Comparison of ENCODE assay signal across 16 mouse cellular contexts in the genomic region with DNA sequence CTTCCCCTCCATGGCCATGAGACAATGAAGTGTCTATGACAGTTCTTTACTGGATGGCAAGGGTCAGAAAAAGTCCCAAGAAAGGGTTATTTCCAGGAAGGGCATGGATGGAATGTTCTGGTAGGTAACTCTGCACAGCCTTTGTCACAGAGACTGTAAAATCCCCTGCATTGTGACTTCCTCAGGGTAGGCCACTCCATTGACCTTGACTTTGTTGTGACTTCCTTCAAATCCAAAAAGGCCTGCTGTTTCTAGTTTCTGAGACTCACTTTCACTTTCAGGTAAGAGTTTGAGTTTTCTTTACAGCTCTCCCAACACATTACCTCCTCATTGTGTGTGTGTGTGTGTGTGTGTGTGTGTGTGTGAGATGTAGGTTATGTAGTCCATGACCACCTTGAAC. TPM values are rescaled to one million over a fixed set of nuclear protein-coding genes. Genes with fewer than 3 reads are reported as not detected.
"Had no signal": no experiment of that assay in that cellular context is flagged by ENCODE, and none has a peak within 500 bp of the region (broad histone marks: within the 10 kb centered on the region; RNA-seq: fewer than 3 reads in every experiment).

No protein-coding gene starts in this region.

- H3K9me3 ChIP-seq: limb, embryonic 15.5 days; midbrain, embryonic 13.5 days; neural tube, embryonic 12.5 days; stomach, embryonic 15.5 days had no signal

- H3K27ac ChIP-seq: limb, embryonic 15.5 days; liver, embryonic 14.5 days; midbrain, embryonic 13.5 days; neural tube, embryonic 12.5 days; stomach, embryonic 15.5 days had no signal

- H3K36me3 ChIP-seq: limb, embryonic 15.5 days; midbrain, embryonic 13.5 days; neural tube, embryonic 12.5 days; stomach, embryonic 15.5 days had no signal

- H3K9ac ChIP-seq: limb, embryonic 15.5 days; liver, embryonic 14.5 days; midbrain, embryonic 13.5 days; neural tube, embryonic 12.5 days; stomach, embryonic 15.5 days had no signal

- DNase-seq: kidney, postnatal 10 days; lung, adult 2 months; lung, postnatal 36 days; retina, postnatal 1 day; right cerebral cortex, postnatal 4 days; spleen, adult 18-20 months; thymus, postnatal 36 days had no signal

- H3K27me3 ChIP-seq: limb, embryonic 15.5 days; midbrain, embryonic 13.5 days; neural tube, embryonic 12.5 days; stomach, embryonic 15.5 days had no signal

- ATAC-seq: intestine, postnatal 0 days; lung, postnatal 0 days; midbrain, embryonic 13.5 days had no signal

- H3K4me1 ChIP-seq: limb, embryonic 15.5 days; neural tube, embryonic 12.5 days; stomach, embryonic 15.5 days had no signal

- H3K4me3 ChIP-seq: limb, embryonic 15.5 days; midbrain, embryonic 13.5 days; myocyte; neural tube, embryonic 12.5 days; stomach, embryonic 15.5 days had no signal

RNA-seq across cellular contexts. Expression of a gene that starts 15.1 kb away (rescaled TPM):
- total RNA-seq: megakaryocyte progenitor cell, adult 5-6 weeks had no signal
- polyA plus RNA-seq: myocyte had no signal
